Mouse (Mus musculus) ES-E14 (cell line): ENCODE results near the gene Elavl1.

Source experiments
- CHD2 ChIP-seq: IDR thresholded peaks from 2 replicates; pipeline ENCODE4 v1.6.1; 2014; ENCODE audit warnings: mild to moderate bottlenecking, low read depth, low read length, inconsistent platforms
- MAFK ChIP-seq: IDR thresholded peaks from 2 replicates; pipeline ENCODE4 v1.6.1; 2014; ENCODE audit warnings: mild to moderate bottlenecking, low read depth, low read length, inconsistent platforms; ENCODE audit not compliant: insufficient read depth
- ZNF384 ChIP-seq: IDR thresholded peaks from 2 replicates; pipeline ENCODE4 v1.6.1; 2012; ENCODE audit warnings: low read depth, low read length, inconsistent platforms

GRCm38 (mm10) chr8:4305838-4306237 lies 19.4 kb downstream of the Elavl1 start:
- TF ChIP-seq ZNF384 (no peak), CHD2 (no peak), MAFK (no peak)
